Mouse (Mus musculus) neural tube, embryonic 11.5 days (tissue): ENCODE results near the gene Ppm1e. TPM values are rescaled to one million over a fixed set of nuclear protein-coding genes. Genes with fewer than 3 reads are reported as not detected.

ENCODE experiments used
- ATAC-seq: fragments of 200-750 bp; cut with Nextera tagmentation; 2 replicates; pipeline ENCODE4 v1.8.0; 2017; ENCODE audit warnings: moderate number of reproducible peaks, mild to moderate bottlenecking, moderate TSS enrichment, moderate library complexity; ENCODE audit not compliant: insufficient read depth, low FRiP score, low TSS enrichment
- DNase-seq: peaks from one replicate; pipeline ENCODE4 v3.0.0-alpha.2; 2015; ENCODE audit warnings: low spot score
- H3K27ac ChIP-seq: fragments of 300-500 bp; sonication (generic); 2 replicates; pipeline ENCODE4 v1.5.1; 2014; ENCODE audit warnings: low read depth, mild to moderate bottlenecking, low read length
- H3K27me3 ChIP-seq: fragments of 300-500 bp; sonication (generic); 2 replicates; pipeline ENCODE4 v1.6.1; 2014; ENCODE audit warnings: mild to moderate bottlenecking, low read length, mixed read lengths; ENCODE audit not compliant: control insufficient read depth, insufficient read depth
- H3K36me3 ChIP-seq: fragments of 300-500 bp; sonication (generic); 2 replicates; pipeline ENCODE4 v1.6.1; 2014; ENCODE audit warnings: mild to moderate bottlenecking, low read length, moderate library complexity, mixed read lengths; ENCODE audit not compliant: control insufficient read depth, insufficient read depth
- H3K4me1 ChIP-seq: fragments of 300-500 bp; sonication (generic); 2 replicates; pipeline ENCODE4 v1.6.1; 2014; ENCODE audit warnings: low read length, mixed read lengths; ENCODE audit not compliant: control insufficient read depth, insufficient read depth
- H3K4me2 ChIP-seq: fragments of 300-500 bp; sonication (generic); 2 replicates; pipeline ENCODE4 v1.6.1; 2014; ENCODE audit warnings: low read depth, mild to moderate bottlenecking, moderate library complexity
- H3K4me3 ChIP-seq: fragments of 300-500 bp; sonication (generic); 2 replicates; pipeline ENCODE4 v1.5.1; 2014; ENCODE audit warnings: low read depth, low read length
- H3K9ac ChIP-seq: fragments of 300-500 bp; sonication (generic); 2 replicates; pipeline ENCODE4 v1.6.1; 2014; ENCODE audit warnings: mild to moderate bottlenecking, low read length
- H3K9me3 ChIP-seq: fragments of 300-500 bp; sonication (generic); 2 replicates; pipeline ENCODE4 v1.6.1; 2016; ENCODE audit warnings: low read length; ENCODE audit not compliant: control insufficient read depth
- WGBS: fragments of 180-500 bp; shearing (Covaris S2); extraction: QIAGEN DNeasy Blood & Tissue Kit; methylation state at CpG from one replicate; pipeline ENCODE4 v1.1.7; 2014; 5-methylcytosine and 5-hydroxymethylcytosine counted together
- polyA plus RNA-seq: library from polyadenylated mRNA; unstranded; fragments of >200 nt; fragmentation: Nextera tagmentation; extraction: Ambion mirVana; gene quantifications from 2 replicates; pipeline ENCODE4 v1.2.1, GENCODE M21; 2014

Ppm1e gene
- polyA plus RNA-seq, 1 experiment from 2014 or later, result 15.5 TPM

DNA sequence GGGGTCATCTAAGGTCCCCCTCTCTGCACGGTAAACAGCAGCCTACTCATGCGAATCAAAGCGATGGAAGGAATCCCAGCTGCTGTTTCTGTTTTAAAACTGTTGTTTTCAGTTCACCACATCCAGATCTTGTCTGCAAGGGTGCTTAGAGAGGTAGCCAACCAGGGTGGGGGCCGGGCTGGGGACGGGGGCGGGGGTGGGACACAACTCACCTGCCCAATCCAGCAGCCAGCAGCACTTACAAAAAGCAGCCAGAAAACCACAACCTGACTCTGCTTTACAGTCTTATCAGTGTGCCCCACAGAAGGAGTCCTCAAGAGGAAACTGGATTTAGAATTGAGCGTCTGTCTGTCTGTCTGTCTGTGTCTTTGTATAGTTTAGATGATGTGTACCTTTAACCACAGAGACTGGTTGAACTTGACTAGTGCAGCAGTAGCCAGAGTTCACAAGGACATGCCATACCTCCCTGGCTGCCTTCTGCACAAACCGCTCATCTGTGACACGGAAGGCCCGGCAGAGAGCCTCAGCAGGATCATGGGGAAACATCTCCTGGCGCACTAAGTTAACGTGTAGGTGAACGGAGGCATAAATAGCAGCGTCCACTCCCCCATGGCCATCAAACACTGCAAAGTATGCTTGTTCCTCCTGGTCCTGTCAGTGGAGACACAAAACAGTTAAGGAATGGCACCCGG lies 118.5 kb downstream of the Ppm1e start:
- Histone ChIP-seq H3K27me3 (no peaks in the 10 kb centered on the region), H3K9ac (no peak overlapping the region), H3K4me1 (no peaks in the 10 kb centered on the region), H3K9me3 (no peaks in the 10 kb centered on the region), H3K4me2 (no peak overlapping the region), H3K36me3 (no peaks in the 10 kb centered on the region), H3K4me3 (no peak overlapping the region), H3K27ac (no peak overlapping the region)
- DNase-seq (no peak), ATAC-seq (no peak)
- 94% methylated on average over 15 of the region's 15 CpGs for WGBS

- no peak overlapping the region for H3K27ac ChIP-seq
- H3K4me3 ChIP-seq, result no peak overlapping the region
- no peaks in the 10 kb centered on the region for H3K27me3 ChIP-seq
- H3K9ac ChIP-seq, result no peak overlapping the region
- H3K4me1 ChIP-seq, result no peaks in the 10 kb centered on the region
- 95% methylated on average over 7 of the region's 7 CpGs for WGBS
- H3K4me2 ChIP-seq, result no peak overlapping the region
- ATAC-seq (no peak), DNase-seq (no peak)
- H3K36me3 ChIP-seq, result no peaks in the 10 kb centered on the region
- no peaks in the 10 kb centered on the region for H3K9me3 ChIP-seq
These were observed 119.8 kb downstream of the Ppm1e start for GRCm38 (mm10) chr11:87238891-87239530.

DNA sequence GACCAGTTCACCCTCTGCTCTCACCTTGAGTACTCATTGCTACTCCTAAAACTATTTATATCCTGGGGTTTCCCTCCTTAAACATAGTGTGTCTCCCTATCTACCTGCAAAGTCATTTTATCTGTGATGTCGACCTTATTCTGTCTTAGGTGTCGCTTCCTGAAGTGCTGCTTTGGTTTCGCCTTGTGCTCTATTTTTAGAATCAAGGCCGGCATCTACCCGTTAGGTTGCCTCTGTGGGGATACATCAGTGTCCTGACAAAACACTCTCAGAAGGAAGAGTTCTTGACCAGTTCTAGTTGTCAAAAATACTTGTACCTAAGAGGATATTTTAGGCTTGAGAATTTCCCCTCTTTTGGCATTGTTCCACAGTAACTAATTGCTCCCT lies 123.3 kb downstream of the Ppm1e start:
- H3K4me2 ChIP-seq, result no peak overlapping the region
- ATAC-seq (no peak), DNase-seq (no peak)
- no peak overlapping the region for H3K9ac ChIP-seq
- no peaks in the 10 kb centered on the region for H3K4me1 ChIP-seq
- 82% methylated on average over 5 of the region's 5 CpGs for WGBS
- H3K36me3 ChIP-seq, result no peaks in the 10 kb centered on the region
- H3K4me3 ChIP-seq, result no peak overlapping the region
- H3K27me3 ChIP-seq, result no peaks in the 10 kb centered on the region
- no peak overlapping the region for H3K27ac ChIP-seq
- no peaks in the 10 kb centered on the region for H3K9me3 ChIP-seq

- 91% methylated on average over 12 of the region's 12 CpGs for WGBS
- Histone ChIP-seq H3K36me3 (no peaks in the 10 kb centered on the region), H3K4me2 (no peak overlapping the region), H3K27ac (no peak overlapping the region), H3K27me3 (no peaks in the 10 kb centered on the region), H3K9me3 (no peaks in the 10 kb centered on the region), H3K4me1 (no peaks in the 10 kb centered on the region), H3K9ac (no peak overlapping the region), H3K4me3 (no peak overlapping the region)
- DNase-seq (no peak), ATAC-seq (no peak)
These were observed 123.9 kb downstream of the Ppm1e start for GRCm38 (mm10) chr11:87234743-87235485.

DNA sequence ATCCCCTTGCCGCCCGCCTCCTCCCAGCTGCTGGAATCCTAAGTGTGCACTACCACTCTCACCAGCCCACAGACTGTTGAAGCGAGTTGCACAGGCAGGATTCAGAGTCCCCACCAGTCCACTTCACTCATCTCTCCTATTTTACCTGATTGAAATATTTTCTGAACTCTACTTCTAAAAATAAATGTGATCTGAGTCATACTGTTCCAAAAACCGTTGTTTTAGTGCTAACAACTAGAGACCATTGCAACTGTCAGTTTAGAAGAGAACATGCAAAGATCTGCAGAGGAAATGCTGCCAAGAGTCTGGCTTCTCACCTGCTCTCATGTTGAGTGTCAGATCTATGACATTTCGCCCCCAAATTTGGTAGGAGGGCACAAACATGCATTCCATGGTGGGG lies 125.4 kb downstream of the Ppm1e start:
- WGBS, result 90% methylated on average over 5 of the region's 5 CpGs
- Histone ChIP-seq H3K4me1 (no peaks in the 10 kb centered on the region), H3K27me3 (no peaks in the 10 kb centered on the region), H3K27ac (no peak overlapping the region), H3K4me2 (no peak overlapping the region), H3K36me3 (no peaks in the 10 kb centered on the region), H3K9ac (no peak overlapping the region), H3K4me3 (no peak overlapping the region), H3K9me3 (no peaks in the 10 kb centered on the region)
- DNase-seq (no peak), ATAC-seq (no peak)

DNA sequence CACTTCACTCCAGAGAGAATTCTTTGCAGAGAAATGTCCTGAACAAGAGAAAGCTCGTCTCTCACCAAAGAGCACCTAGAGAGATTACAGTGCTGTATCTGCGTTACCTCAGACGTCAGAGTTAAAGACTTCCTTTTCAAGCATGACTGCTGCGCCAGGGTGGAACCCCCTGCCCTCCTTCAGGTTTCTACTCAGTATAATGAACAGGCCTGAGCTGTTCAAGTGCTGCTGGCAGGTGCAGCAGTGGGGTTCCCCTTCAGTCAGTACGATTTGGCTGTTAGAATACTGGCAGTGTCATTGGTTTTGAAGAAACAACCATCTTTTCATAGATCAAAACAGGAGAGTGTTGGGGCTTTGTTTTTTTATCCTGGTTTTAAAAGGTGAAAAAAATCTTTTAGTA lies 131.8 kb downstream of the Ppm1e start:
- H3K9me3 ChIP-seq, result no peaks in the 10 kb centered on the region
- WGBS, result 87% methylated on average over 5 of the region's 5 CpGs
- no peaks in the 10 kb centered on the region for H3K36me3 ChIP-seq
- ATAC-seq (no peak), DNase-seq (no peak)
- no peak overlapping the region for H3K4me3 ChIP-seq
- H3K9ac ChIP-seq, result no peak overlapping the region
- no peaks in the 10 kb centered on the region for H3K27me3 ChIP-seq
- H3K4me1 ChIP-seq, result no peaks in the 10 kb centered on the region
- no peak overlapping the region for H3K27ac ChIP-seq
- H3K4me2 ChIP-seq, result no peak overlapping the region

DNA sequence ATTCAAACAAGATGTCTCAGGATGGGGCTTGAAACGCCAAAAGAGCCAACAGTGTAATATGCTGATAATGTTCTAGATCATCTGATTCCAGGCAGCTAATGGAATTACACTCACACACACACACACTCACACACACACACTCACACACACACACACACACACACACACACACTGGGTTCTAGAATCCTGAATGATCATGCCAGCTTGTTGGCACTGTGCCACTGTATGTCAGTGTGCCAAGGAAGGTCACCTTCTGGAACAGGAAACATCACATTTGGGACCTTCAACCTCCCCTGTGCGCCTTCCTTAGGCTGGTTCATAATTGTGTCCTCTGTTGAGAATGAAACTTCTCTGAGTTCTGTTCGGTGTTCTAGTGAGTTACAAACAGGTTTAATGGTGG lies 136.1 kb downstream of the Ppm1e start:
- H3K9ac ChIP-seq, result no peak overlapping the region
- H3K27me3 ChIP-seq, result no peaks in the 10 kb centered on the region
- H3K4me3 ChIP-seq, result no peak overlapping the region
- H3K4me1 ChIP-seq, result no peaks in the 10 kb centered on the region
- no peaks in the 10 kb centered on the region for H3K9me3 ChIP-seq
- DNase-seq (no peak), ATAC-seq (no peak)
- WGBS, result 90% methylated on average over 3 of the region's 3 CpGs
- H3K36me3 ChIP-seq, result no peaks in the 10 kb centered on the region
- no peak overlapping the region for H3K4me2 ChIP-seq
- no peak overlapping the region for H3K27ac ChIP-seq

DNA sequence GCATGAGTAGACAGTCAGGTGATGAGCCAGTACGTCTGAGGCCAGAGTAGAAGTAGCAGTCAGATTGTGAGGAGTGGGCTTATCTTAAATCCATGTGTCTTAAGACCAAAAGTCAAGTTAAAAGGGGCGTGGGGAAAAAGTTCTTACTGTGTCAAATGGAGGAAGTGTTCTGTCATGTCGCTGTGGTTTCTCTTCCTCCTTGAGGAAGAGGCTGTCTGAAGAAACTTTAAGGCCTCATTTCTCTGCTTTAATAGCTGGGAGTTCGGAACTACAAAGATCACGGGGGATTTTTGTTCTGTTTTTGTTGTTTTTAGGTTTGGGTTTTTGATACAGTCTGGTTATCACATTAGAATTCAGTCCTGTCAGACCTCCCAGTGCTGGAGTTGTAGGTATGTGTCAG lies 146.5 kb downstream of the Ppm1e start:
- Histone ChIP-seq H3K36me3 (no peaks in the 10 kb centered on the region), H3K9ac (no peak overlapping the region), H3K4me3 (no peak overlapping the region), H3K27ac (no peak overlapping the region), H3K27me3 (no peaks in the 10 kb centered on the region), H3K4me1 (no peaks in the 10 kb centered on the region), H3K9me3 (no peaks in the 10 kb centered on the region), H3K4me2 (no peak overlapping the region)
- DNase-seq (no peak), ATAC-seq (no peak)
- 89% methylated on average over 5 of the region's 5 CpGs for WGBS
